Mouse (Mus musculus) layer of hippocampus, adult 11-12 months (tissue): ENCODE results near the gene Gm17428.
A peak's percentile ranks its signal among the peaks of the same experiment; 100 is the strongest.
"Not testable (repeated sequence)": the region's sequence is repeated elsewhere in the genome, so short reads cannot be mapped to it uniquely, and the experiment has no call there.

Experiments used
- DNase-seq: peaks from one replicate; pipeline ENCODE4 v3.0.0; 2022; ENCODE audit warnings: low spot score

The Gm17428 gene

DNA sequence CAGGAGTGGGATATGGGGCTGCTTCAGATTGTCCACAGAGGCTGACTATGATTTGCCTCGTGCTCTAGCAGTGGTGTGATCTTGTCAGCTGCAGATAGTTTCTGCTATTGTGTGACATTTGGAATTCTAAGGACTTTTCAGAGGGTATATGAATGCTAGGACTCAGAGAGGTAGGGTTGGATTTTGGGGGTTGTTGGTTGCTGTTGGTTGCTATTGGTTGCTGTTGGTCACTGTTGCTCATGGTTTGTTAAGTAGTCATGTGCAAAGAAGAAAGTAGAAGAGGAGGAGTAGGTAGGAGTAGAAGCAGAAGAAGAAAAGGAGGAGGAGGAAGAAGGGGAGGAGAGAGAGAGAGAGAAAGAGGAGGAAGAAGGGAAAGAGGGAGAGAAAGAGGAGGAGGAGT is at the start of gene Gm17428:
TSS of gene Gm17428 (plus strand) at position 301 of the 400 bp plus-strand sequence.
- DNase-seq = no peak

GRCm38 (mm10) chr14:54927296-54927695 is 49.4 kb upstream of the Gm17428 start:
- DNase-seq = no peak

DNA sequence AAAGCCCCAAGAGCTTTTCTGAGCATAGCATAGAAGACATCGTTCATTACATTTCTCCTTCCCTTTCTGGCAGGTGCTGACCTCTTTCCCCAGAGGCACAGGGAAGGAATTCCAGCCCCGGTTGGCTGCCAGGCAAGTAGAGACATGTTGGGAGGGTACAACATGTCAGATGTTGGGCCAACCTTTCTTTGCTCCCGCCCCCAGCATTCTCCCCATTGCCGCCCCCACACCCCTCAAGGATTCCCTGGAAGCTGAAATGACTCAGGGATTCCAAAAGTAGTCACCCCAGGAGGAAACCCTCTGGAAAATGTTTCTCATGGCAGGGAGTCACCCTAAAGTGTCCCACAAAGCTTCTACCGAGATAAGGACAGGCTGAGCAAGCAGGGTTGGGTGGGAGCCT is 46.9 kb upstream of the Gm17428 start:
- DNase-seq = no peak

GRCm38 (mm10) chr14:54930431-54930830 is 46.3 kb upstream of the Gm17428 start:
- DNase-seq = no peak

DNA sequence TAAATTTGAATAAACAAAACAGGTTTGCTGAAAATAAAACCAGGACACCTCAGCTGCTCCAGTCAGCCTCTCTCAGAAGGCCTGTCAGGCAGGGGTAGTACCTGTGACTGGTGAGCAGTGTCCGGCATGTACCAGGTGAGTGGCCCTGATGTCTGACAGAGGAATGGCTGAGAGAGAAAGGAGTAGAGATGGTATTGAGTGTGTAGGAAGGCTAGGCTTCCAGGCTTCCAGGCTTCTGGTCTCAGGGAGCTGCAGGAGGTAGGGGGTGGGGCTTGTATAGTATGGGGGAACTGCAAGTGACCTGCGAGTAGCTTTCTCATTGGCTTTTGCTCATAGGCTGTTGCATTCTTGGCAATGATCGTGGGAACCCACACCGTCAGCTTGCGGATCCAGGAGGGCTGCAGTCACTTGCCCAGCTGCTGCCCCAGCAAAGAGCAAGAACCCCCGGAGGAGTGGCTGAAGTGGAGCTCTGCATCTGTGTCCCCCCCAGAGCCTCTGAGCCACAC is 44.0 kb upstream of the Gm17428 start, which contains the start of gene Il25:
TSS of gene Il25 (plus strand) at position 51 of the 506 bp plus-strand sequence.
- DNase-seq = no peak

GRCm38 (mm10) chr14:54935904-54936830 is 40.6 kb upstream of the Gm17428 start, which contains the start of gene Cmtm5:
Gene Cmtm5 (plus strand): TSS chr14:54936261.
- DNase-seq = peak; percentile 87

DNA sequence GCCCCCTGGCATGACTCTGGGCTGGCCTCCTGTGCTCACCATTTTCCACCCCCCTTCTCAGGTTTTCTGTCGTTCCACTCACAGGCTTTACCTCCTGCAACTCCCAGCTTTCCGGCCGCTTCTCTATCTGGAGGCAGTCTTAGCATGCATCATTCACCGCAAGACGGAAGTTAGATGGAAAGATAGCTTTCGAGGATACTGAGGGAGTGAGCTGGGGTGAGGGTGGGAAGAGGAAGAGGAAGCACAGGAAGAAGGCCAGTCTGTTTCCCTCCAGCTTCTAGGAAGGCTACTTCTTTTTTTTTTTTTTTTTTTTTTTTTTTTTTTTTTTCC is 39.9 kb upstream of the Gm17428 start:
- DNase-seq = no peak

DNA sequence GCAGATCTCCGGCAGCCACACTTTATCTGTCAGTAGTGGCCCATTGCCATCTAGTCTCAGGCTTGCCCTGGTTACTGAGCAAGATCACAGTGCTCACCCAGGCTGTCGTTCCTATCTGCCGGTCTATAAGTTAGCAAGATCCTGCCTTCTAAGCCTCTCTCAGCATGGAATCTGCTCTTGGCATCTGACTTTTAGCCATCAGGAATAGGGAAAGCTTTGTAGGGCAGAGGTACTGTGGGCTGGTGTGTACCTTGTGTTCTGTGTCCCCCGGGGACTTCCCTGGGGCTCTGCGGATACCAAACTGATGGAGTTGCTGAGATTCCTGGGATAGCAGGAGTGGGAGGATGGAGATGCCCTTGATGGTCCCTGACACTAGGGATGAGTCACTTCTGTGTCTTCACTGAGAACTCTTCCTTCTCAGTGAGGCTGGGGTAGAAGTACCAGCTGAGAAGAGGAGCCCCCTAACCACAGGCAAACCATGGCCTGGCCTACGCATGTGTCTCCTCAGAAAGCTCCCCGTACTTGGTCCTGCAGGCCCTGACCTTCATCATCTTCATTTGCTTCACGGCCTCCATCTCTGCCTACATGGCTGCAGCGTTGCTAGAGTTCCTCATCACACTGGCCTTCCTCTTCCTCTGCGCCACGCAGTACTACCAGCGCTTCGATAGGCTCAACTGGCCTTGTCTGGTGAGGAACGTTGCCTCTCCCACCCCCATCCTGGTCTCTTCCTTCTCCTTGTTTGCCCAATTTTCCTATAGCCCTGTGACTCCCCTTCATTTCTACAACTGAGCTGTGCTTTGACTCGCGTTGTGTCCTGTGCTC is 39.2 kb upstream of the Gm17428 start:
- DNase-seq = no peak

GRCm38 (mm10) chr14:54938431-54939219 is 38.1 kb upstream of the Gm17428 start:
- DNase-seq = no peak

- DNase-seq = peak; percentile 70
These were observed 37.1 kb upstream of the Gm17428 start for GRCm38 (mm10) chr14:54939434-54940175.

DNA sequence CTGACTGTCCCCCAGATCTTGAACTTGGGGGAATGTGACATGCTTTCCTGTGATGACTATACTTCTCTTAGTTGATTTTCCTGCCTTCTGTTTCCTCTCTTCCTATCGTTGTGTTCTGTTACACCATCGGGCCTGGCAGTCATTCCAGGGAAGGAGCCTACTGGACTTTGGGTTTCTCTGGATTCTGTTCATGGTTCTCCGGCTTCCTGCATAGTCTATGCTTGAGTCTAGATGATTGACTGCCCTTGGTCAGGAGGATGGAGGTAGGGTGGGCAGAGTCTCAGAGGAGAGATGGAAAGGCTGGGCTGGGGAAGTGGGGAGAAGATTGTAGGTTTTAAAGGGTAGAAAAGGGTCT is 36.6 kb upstream of the Gm17428 start:
- DNase-seq = no peak

DNA sequence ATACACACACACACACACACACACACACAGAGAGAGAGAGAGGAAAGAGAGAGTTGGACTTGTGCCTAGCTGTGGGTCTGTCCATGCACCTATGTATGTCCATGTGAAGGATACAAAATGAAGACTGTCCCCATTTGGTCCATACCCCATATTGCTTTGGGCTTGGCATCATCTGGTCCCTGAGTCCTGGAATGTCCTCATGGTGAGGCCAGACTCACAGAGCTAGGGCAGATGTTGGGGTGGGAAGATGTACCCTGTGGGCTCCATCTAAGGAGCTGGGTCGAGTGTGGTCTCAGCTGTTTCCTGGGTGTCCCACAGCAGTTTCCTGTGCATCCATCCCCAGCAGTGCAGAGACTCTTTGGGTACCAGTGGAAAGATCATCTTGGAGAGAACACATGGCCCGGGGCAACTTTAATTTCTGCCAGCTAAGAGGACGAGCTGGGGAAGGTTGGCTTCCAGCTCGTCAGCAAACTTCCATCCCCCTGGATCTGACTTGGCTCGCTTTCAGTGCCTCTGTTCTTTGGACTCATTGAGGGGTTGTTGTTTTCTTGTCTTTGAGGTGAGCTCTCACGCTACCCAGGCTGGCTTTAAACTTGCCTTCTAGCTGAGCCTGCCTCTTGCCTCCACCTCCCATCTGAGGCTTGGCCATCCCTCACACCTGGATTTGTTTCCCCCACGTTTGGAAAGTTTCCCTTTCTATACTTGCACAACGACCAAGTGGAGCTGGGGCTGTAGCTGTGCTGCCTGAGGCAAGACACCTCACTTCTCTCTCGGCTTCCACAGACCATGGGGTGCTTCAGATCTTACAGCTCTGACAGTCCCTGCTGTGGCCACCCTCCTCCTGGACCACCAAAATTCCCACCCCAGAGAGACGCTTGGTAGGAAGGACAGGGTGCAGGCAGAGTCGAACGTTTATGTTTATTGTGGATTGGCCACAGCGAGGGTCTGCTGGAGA is 35.4 kb upstream of the Gm17428 start:
- DNase-seq = no peak

GRCm38 (mm10) chr14:54942479-54942878 is 34.3 kb upstream of the Gm17428 start:
- no peak for DNase-seq

- no peak for DNase-seq
These were observed 32.8 kb upstream of the Gm17428 start for GRCm38 (mm10) chr14:54943971-54944370.

GRCm38 (mm10) chr14:54944939-54945338 is 31.8 kb upstream of the Gm17428 start:
- no peak for DNase-seq

- no peak for DNase-seq
These were observed 30.6 kb upstream of the Gm17428 start for GRCm38 (mm10) chr14:54945975-54946704.

GRCm38 (mm10) chr14:54947008-54947407 is 29.7 kb upstream of the Gm17428 start:
- DNase-seq = not testable (repeated sequence)

DNA sequence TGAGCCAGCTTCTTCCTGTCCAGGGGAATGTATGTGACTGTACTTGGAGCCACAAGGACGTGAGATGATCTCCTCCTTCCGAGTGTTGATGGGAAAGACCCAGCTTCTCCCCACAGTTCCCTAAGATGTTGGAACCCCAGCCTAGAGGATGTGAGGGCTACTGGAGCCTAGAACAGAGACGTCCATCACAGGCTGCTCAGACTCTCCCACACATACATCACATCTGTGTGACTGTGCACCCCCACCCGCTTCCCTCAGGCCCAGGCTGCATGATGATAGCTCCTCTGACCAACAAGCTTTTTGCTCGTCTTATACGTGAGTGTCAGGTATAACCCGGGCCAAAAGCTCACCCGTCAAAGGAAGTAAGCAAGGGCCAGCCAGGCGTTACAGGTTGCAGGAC is 28.0 kb upstream of the Gm17428 start:
- DNase-seq = no peak

DNA sequence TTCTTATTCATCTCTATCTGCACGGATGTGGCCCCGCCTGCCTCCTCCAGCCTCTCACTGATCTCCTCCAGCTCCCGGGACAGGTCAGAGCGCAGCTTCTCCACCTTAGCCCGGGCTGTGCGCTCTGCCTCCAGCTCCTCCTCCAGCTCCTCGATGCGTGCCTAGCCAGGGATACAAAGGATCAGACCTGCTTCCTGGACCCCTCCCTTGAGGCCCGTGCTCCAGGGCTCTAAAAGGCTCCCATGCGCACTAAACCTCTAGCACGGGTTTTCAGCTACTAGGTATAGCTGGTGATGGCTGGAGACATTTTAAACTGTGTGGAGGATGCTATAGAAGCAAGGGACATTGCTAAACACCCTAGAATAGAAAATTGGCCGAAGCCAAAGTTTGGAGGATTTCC is 26.2 kb upstream of the Gm17428 start:
- no peak for DNase-seq
